Comparison of ENCODE assay signal across 9 mouse cellular contexts in the genomic region with DNA sequence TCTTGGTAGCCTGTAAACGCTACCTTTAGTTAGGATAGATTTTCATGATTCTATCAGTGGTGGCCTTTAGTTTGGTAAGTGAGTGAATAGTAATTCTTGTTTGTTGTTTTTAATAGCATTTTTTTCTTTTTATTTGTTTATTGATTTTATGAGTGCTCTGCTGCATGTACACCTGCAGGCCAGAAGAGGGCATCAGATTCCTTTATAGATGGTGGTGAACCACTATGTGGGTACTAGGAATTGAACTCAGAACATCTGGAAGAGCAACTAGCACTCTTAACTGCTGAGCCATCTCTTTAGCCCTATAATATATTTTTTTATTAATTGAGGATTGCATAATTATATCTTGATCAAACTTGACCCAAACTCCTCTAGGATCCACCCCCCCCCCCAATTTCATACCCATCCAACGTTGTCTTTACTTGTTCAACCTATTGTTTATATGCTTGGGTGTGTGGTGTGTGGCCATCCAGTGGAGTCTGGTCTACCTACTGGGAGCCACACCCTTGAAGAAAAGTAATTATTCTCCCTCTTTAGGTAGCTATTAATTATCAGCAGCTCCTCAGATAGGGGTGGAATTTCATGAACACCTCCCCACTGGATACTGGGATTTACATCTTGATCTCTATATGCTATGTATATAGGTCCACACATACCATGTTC. TPM values are rescaled to one million over a fixed set of nuclear protein-coding genes. Genes with fewer than 3 reads are reported as not detected.
DNase-seq lines count a peak whose midpoint lies in the region; ATAC-seq and TF ChIP-seq lines count a peak whose summit lies in the region.
"Had no signal": no experiment of that assay in that cellular context is flagged by ENCODE, and none has a peak within 500 bp of the region (broad histone marks: within the 10 kb centered on the region; RNA-seq: fewer than 3 reads in every experiment).

No protein-coding gene starts in this region.

- ATAC-seq in liver, embryonic 14.5 days (ENCODE audit: insufficient read depth) = no peak

- H3K36me3 ChIP-seq in liver, embryonic 14.5 days (replicated peaks; ENCODE audit: control insufficient read depth, insufficient read depth, low read depth) = peaks cover 4% of the 10 kb centered on the region

- peak; percentile 80 for TF ChIP-seq CTCF in layer of hippocampus, adult 2 months (conservative IDR thresholded peaks at IDR 0.05)
- TF ChIP-seq CTCF in liver, embryonic 14.5 days (IDR thresholded peaks at IDR 0.05; ENCODE audit: low read depth) = peak; percentile 69

- no peak for TF ChIP-seq EP300 in liver, embryonic 14.5 days (IDR thresholded peaks at IDR 0.05; ENCODE audit: low read depth)

- no peaks in the 10 kb centered on the region for H3K27me3 ChIP-seq in liver, embryonic 14.5 days (ENCODE audit: control insufficient read depth, insufficient read depth, low read length)

- H3K9ac ChIP-seq in liver, embryonic 14.5 days (replicated peaks) = no peak overlapping the region

- H3K4me1 ChIP-seq in liver, embryonic 14.5 days (replicated peaks; ENCODE audit: control insufficient read depth in 2 of 2, insufficient read depth in 2 of 2, low read length in 1 of 2) = peaks cover 11 to 18% of the 10 kb centered on the region in 2 experiments

- no peak overlapping the region for H3K4me3 ChIP-seq in layer of hippocampus, adult 2 months
- H3K4me3 ChIP-seq in liver, embryonic 14.5 days (ENCODE audit: insufficient read depth in 1 of 2, low read depth in 2 of 2, low read length in 2 of 2) = no peak overlapping the region

- DNase-seq in layer of hippocampus, adult 2 months (ENCODE audit: low spot score in 2 of 2) = no peak
- DNase-seq in layer of hippocampus, postnatal 10 days (ENCODE audit: low spot score in 2 of 2) = no peak
- DNase-seq in CD4-positive, CD25-positive, alpha-beta regulatory T cell, adult 2 months (ENCODE audit: low read depth, low spot score) = peak; percentile 44
- peak; percentile 21 for DNase-seq in NIH3T3 (ENCODE audit: low read depth)
- DNase-seq in liver, embryonic 14.5 days (ENCODE audit: low read depth in 3 of 3, low spot score in 3 of 3) = no peak
- DNase-seq in testis, postnatal 10 days (ENCODE audit: low spot score) = no peak
- DNase-seq in right cerebral cortex, postnatal 36 days (ENCODE audit: low spot score in 2 of 2) = no peak
- DNase-seq: cerebellum, adult 18-20 months; kidney, postnatal 4 days had no signal

- 74% methylated on average over 2 of the region's 2 CpGs for WGBS in liver, embryonic 14.5 days (ENCODE audit: insufficient replicate concordance)

- no peak overlapping the region for H3K27ac ChIP-seq in layer of hippocampus, adult 2 months
- no peak overlapping the region for H3K27ac ChIP-seq in liver, embryonic 14.5 days

- no peaks in the 10 kb centered on the region for H3K9me3 ChIP-seq in liver, embryonic 14.5 days (ENCODE audit: control insufficient read depth, low read length)

- H3K4me2 ChIP-seq in liver, embryonic 14.5 days (ENCODE audit: low read depth) = no peak overlapping the region

RNA-seq across cellular contexts. Expression of gene Dcbld2, which starts 53.7 kb away (rescaled TPM):
- 10 to 100 TPM; 10.7 to 11.1 TPM for total RNA-seq in layer of hippocampus, adult 2 months (2021)
- total RNA-seq in layer of hippocampus, postnatal 10 days (2021) = 10 to 100 TPM; 21.0 to 22.4 TPM
- 2.6 TPM in 2 replicates for polyA plus RNA-seq in liver, embryonic 14.5 days (2012; rRNA removed)
- 0.84 and 0.90 TPM in 2 replicates for polyA plus RNA-seq in liver, embryonic 14.5 days (2014; fragmentation: Nextera tagmentation; extraction: Ambion mirVana)

Comparison
In these comparisons a context has a peak if more than half of its experiments do, and no peak if none do; other contexts are left out.
1. DNase-seq: peak in CD4-positive, CD25-positive, alpha-beta regulatory T cell, adult 2 months (single experiment) and NIH3T3 (single experiment); none in layer of hippocampus, adult 2 months (0 of 2), layer of hippocampus, postnatal 10 days (0 of 2), liver, embryonic 14.5 days (0 of 3), testis, postnatal 10 days (single experiment) and right cerebral cortex, postnatal 36 days (0 of 2).